27 mouse cellular contexts compared by ENCODE assay signal in genomic region chr14:31022579-31022978, GRCm38 (mm10). TPM values are rescaled to one million over a fixed set of nuclear protein-coding genes. Genes with fewer than 3 reads are reported as not detected.
DNase-seq lines count a peak whose midpoint lies in the region; ATAC-seq and TF ChIP-seq lines count a peak whose summit lies in the region.
"Had no signal": no experiment of that assay in that cellular context is flagged by ENCODE, and none has a peak within 500 bp of the region (broad histone marks: within the 10 kb centered on the region; RNA-seq: fewer than 3 reads in every experiment).

No protein-coding gene starts in this region.

- peaks cover 28% of the 10 kb centered on the region for H3K36me3 ChIP-seq in kidney, embryonic 16.5 days (ENCODE audit: insufficient read depth, low read length)
- H3K36me3 ChIP-seq in liver, embryonic 14.5 days (replicated peaks; ENCODE audit: control insufficient read depth, insufficient read depth, low read depth): peaks cover 43% of the 10 kb centered on the region

- H3K4me1 ChIP-seq in kidney, embryonic 16.5 days (ENCODE audit: insufficient read depth, low read length): peaks cover 13% of the 10 kb centered on the region
- H3K4me1 ChIP-seq in liver, embryonic 14.5 days (replicated peaks; ENCODE audit: control insufficient read depth in 2 of 2, insufficient read depth in 2 of 2, low read length in 1 of 2): peaks cover 12 to 19% of the 10 kb centered on the region in 2 experiments
- peaks cover 6% of the 10 kb centered on the region; the same call in 1 of the 2 replicates for H3K4me1 ChIP-seq in cerebellum, adult 2 months (ENCODE audit: control insufficient read depth, insufficient read depth, low read length)

- H3K27ac ChIP-seq in kidney, embryonic 16.5 days (ENCODE audit: low read length): no peak overlapping the region
- H3K27ac ChIP-seq in liver, embryonic 14.5 days: no peak overlapping the region
- H3K27ac ChIP-seq in cerebellum, adult 2 months (ENCODE audit: insufficient read depth, low read length): no peak overlapping the region
- H3K27ac ChIP-seq: embryonic facial prominence, embryonic 13.5 days; forebrain, embryonic 10.5 days; forebrain, embryonic 15.5 days; left cerebral cortex, adult 2 months; limb, embryonic 12.5 days; midbrain, embryonic 13.5 days; neural tube, embryonic 13.5 days had no signal

- TF ChIP-seq POLR2A in cerebellum, adult 2 months (IDR thresholded peaks at IDR 0.05; ENCODE audit: borderline replicate concordance, insufficient read depth, low read length): no peak

- H3K27me3 ChIP-seq in kidney, embryonic 16.5 days (ENCODE audit: insufficient read depth, low read length): no peaks in the 10 kb centered on the region
- H3K27me3 ChIP-seq in liver, embryonic 14.5 days (ENCODE audit: control insufficient read depth, insufficient read depth, low read length): no peaks in the 10 kb centered on the region
- no peaks in the 10 kb centered on the region for H3K27me3 ChIP-seq in cerebellum, adult 2 months (ENCODE audit: control insufficient read depth, insufficient read depth, low read length)
- H3K27me3 ChIP-seq: embryonic facial prominence, embryonic 13.5 days; forebrain, embryonic 15.5 days; limb, embryonic 12.5 days; megakaryocyte, embryonic 14.5 days; midbrain, embryonic 13.5 days; neural tube, embryonic 13.5 days had no signal

- TF ChIP-seq CTCF in liver, embryonic 14.5 days (IDR thresholded peaks at IDR 0.05; ENCODE audit: low read depth): 0 out of 2 replicates have a peak, but pooled peaks have one; percentile 12
- no peak for TF ChIP-seq CTCF in cerebellum, adult 2 months (IDR thresholded peaks at IDR 0.05; ENCODE audit: borderline replicate concordance, insufficient read depth, low read depth, low read length)

- ATAC-seq in kidney, embryonic 16.5 days (ENCODE audit: low FRiP score, low TSS enrichment): no peak
- no peak for ATAC-seq in liver, embryonic 14.5 days (ENCODE audit: insufficient read depth)
- ATAC-seq: forebrain, embryonic 15.5 days; hindbrain, embryonic 16.5 days; lung, postnatal 0 days; midbrain, embryonic 13.5 days had no signal

- peak; percentile 54 for DNase-seq in kidney, adult 9 months
- DNase-seq in NIH3T3 (ENCODE audit: low read depth): peak; percentile 11
- DNase-seq in adipocyte (ENCODE audit: low spot score): peak; percentile 60
- DNase-seq in liver, embryonic 14.5 days (ENCODE audit: low read depth in 3 of 3, low spot score in 3 of 3): no peak
- DNase-seq in heart, adult 9 months (ENCODE audit: low spot score in 2 of 2): no peak
- DNase-seq in cerebellum, adult 2 months: no peak
- DNase-seq: adrenal gland, postnatal 25 days; B cell, adult 2 months; cerebellum, adult 11-12 months; cerebellum, postnatal 10 days; gastrocnemius, postnatal 25 days; heart, adult 11 months; lung, adult 18-20 months; lung, postnatal 4 days; thymus, postnatal 4 days had no signal

- H3K9ac ChIP-seq in kidney, embryonic 16.5 days (replicated peaks; ENCODE audit: low read length): no peak overlapping the region
- no peak overlapping the region for H3K9ac ChIP-seq in liver, embryonic 14.5 days (replicated peaks)
- H3K9ac ChIP-seq: embryonic facial prominence, embryonic 13.5 days; forebrain, embryonic 15.5 days; limb, embryonic 12.5 days; midbrain, embryonic 13.5 days; neural tube, embryonic 13.5 days had no signal

- H3K4me3 ChIP-seq in kidney, embryonic 16.5 days (ENCODE audit: low read length): no peak overlapping the region
- no peak overlapping the region for H3K4me3 ChIP-seq in liver, embryonic 14.5 days (ENCODE audit: insufficient read depth in 1 of 2, low read depth in 2 of 2, low read length in 2 of 2)
- H3K4me3 ChIP-seq in cerebellum, adult 2 months (replicated peaks; ENCODE audit: insufficient read depth, low read depth, low read length): no peak overlapping the region
- H3K4me3 ChIP-seq: embryonic facial prominence, embryonic 13.5 days; forebrain, embryonic 10.5 days; forebrain, embryonic 15.5 days; left cerebral cortex, adult 2 months; limb, embryonic 12.5 days; megakaryocyte, embryonic 14.5 days; midbrain, embryonic 13.5 days; neural tube, embryonic 13.5 days had no signal

- no peaks in the 10 kb centered on the region for H3K9me3 ChIP-seq in kidney, embryonic 16.5 days (ENCODE audit: low read length)
- no peaks in the 10 kb centered on the region for H3K9me3 ChIP-seq in liver, embryonic 14.5 days (ENCODE audit: control insufficient read depth, low read length)
- H3K9me3 ChIP-seq: embryonic facial prominence, embryonic 13.5 days; forebrain, embryonic 10.5 days; forebrain, embryonic 15.5 days; limb, embryonic 12.5 days; megakaryocyte, embryonic 14.5 days; midbrain, embryonic 13.5 days; neural tube, embryonic 13.5 days had no signal

- WGBS in kidney, embryonic 16.5 days: 26% methylated on average over 1 of the region's 1 CpGs
- 46% methylated on average over 1 of the region's 1 CpGs for WGBS in liver, embryonic 14.5 days (ENCODE audit: insufficient replicate concordance)
- 0% methylated on average over 1 of the region's 1 CpGs for WGBS in cerebellum, adult 2 months

- no peak for TF ChIP-seq EP300 in liver, embryonic 14.5 days (IDR thresholded peaks at IDR 0.05; ENCODE audit: low read depth)

- H3K4me2 ChIP-seq in kidney, embryonic 16.5 days (replicated peaks; ENCODE audit: low read depth, low read length): no peak overlapping the region
- H3K4me2 ChIP-seq in liver, embryonic 14.5 days (ENCODE audit: low read depth): no peak overlapping the region; the same call in 1 of the 2 replicates
- H3K4me2 ChIP-seq: embryonic facial prominence, embryonic 13.5 days; forebrain, embryonic 15.5 days; heart, embryonic 11.5 days; limb, embryonic 12.5 days; midbrain, embryonic 13.5 days; neural tube, embryonic 13.5 days had no signal

RNA-seq across cellular contexts. Expression of gene Gnl3, which starts 3.6 kb away (rescaled TPM):
- polyA plus RNA-seq in kidney, embryonic 16.5 days (2015; fragmentation: Nextera tagmentation; extraction: Ambion mirVana): 107 and 116 TPM in 2 replicates
- polyA plus RNA-seq in liver, embryonic 14.5 days (2012; rRNA removed): 50.2 and 88.0 TPM in 2 replicates
- polyA plus RNA-seq in liver, embryonic 14.5 days (2014; fragmentation: Nextera tagmentation; extraction: Ambion mirVana): 90.8 and 91.8 TPM in 2 replicates
- polyA plus RNA-seq in cerebellum, adult 2 months (2012; rRNA removed): 47.3 and 52.1 TPM in 2 replicates

RNA-seq across cellular contexts. Expression of gene Pbrm1, which starts 3.6 kb away (rescaled TPM):
- 126 and 128 TPM in 2 replicates for polyA plus RNA-seq in kidney, embryonic 16.5 days (2015; fragmentation: Nextera tagmentation; extraction: Ambion mirVana)
- polyA plus RNA-seq in liver, embryonic 14.5 days (2012; rRNA removed): 7.2 and 10.3 TPM in 2 replicates
- polyA plus RNA-seq in liver, embryonic 14.5 days (2014; fragmentation: Nextera tagmentation; extraction: Ambion mirVana): 35.3 and 36.9 TPM in 2 replicates
- polyA plus RNA-seq in cerebellum, adult 2 months (2012; rRNA removed): 22.2 and 24.2 TPM in 2 replicates

RNA-seq across cellular contexts. Expression of gene Spcs1, which starts 21.1 kb away (rescaled TPM):
- polyA plus RNA-seq in kidney, embryonic 16.5 days (2015; fragmentation: Nextera tagmentation; extraction: Ambion mirVana): 372 and 375 TPM in 2 replicates
- 157 and 292 TPM in 2 replicates for polyA plus RNA-seq in liver, embryonic 14.5 days (2012; rRNA removed)
- 307 and 323 TPM in 2 replicates for polyA plus RNA-seq in liver, embryonic 14.5 days (2014; fragmentation: Nextera tagmentation; extraction: Ambion mirVana)
- 277 and 290 TPM in 2 replicates for polyA plus RNA-seq in cerebellum, adult 2 months (2012; rRNA removed)

RNA-seq across cellular contexts. Expression of gene Glt8d1, which starts 21.4 kb away (rescaled TPM):
- polyA plus RNA-seq in kidney, embryonic 16.5 days (2015; fragmentation: Nextera tagmentation; extraction: Ambion mirVana): 68.8 and 72.7 TPM in 2 replicates
- polyA plus RNA-seq in liver, embryonic 14.5 days (2012; rRNA removed): 12.6 and 18.4 TPM in 2 replicates
- 17.5 and 17.7 TPM in 2 replicates for polyA plus RNA-seq in liver, embryonic 14.5 days (2014; fragmentation: Nextera tagmentation; extraction: Ambion mirVana)
- 79.5 and 84.4 TPM in 2 replicates for polyA plus RNA-seq in cerebellum, adult 2 months (2012; rRNA removed)

Comparison
In these comparisons a context has a peak if more than half of its experiments do, and no peak if none do; other contexts are left out.
1. DNase-seq: peak in kidney, adult 9 months (single experiment), NIH3T3 (single experiment) and adipocyte (single experiment); none in liver, embryonic 14.5 days (0 of 3), heart, adult 9 months (0 of 2) and cerebellum, adult 2 months (0 of 2).